Mouse (Mus musculus): ENCODE data around the gene Hnrnpul2. TPM values are rescaled to one million over a fixed set of nuclear protein-coding genes. Genes with fewer than 3 reads are reported as not detected.

The Hnrnpul2 gene
- polyA plus RNA-seq, 1 experiment from 2014 or later, result 5.5 TPM

- H3K4me2 ChIP-seq (ENCODE audit: low read length), result peak overlapping the region; percentile 80
- 0 out of 2 replicates have a peak, but pooled peaks cover 5% of the 10 kb centered on the region for H3K4me1 ChIP-seq (replicated peaks; ENCODE audit: insufficient read depth, low read length)
- H3K4me3 ChIP-seq (replicated peaks; ENCODE audit: low read depth, low read length), result peak overlapping the region; percentile 96
- ATAC-seq (replicated peaks; ENCODE audit: low FRiP score, low read depth) (no peak), DNase-seq (ENCODE audit: low spot score) (no peak)
- H3K9ac ChIP-seq (ENCODE audit: low read depth, low read length), result peak overlapping the region; percentile 96
- H3K36me3 ChIP-seq (ENCODE audit: insufficient read depth, low read length), result peaks cover 31% of the 10 kb centered on the region
- H3K9me3 ChIP-seq (replicated peaks; ENCODE audit: low read length), result no peaks in the 10 kb centered on the region
- no peak for TF ChIP-seq CTCF (IDR thresholded peaks at IDR 0.05; ENCODE audit: low read depth)
- peak overlapping the region; percentile 90 for H3K27ac ChIP-seq
- 63% methylated on average over 10 of the region's 10 CpGs for WGBS
- no peaks in the 10 kb centered on the region for H3K27me3 ChIP-seq (ENCODE audit: insufficient read depth, low read length)
Measured at GRCm38 (mm10) chr19:8872266-8872840, 52.5 kb downstream of the Hnrnpul2 start.

GRCm38 (mm10) chr19:8875031-8875430 lies 55.2 kb downstream of the Hnrnpul2 start:
- WGBS, result 90% methylated on average over 7 of the region's 7 CpGs
- no peaks in the 10 kb centered on the region for H3K9me3 ChIP-seq (replicated peaks; ENCODE audit: low read length)
- no peak overlapping the region for H3K9ac ChIP-seq (ENCODE audit: low read depth, low read length)
- DNase-seq (ENCODE audit: low spot score) (no peak), ATAC-seq (replicated peaks; ENCODE audit: low FRiP score, low read depth) (no peak)
- 0 out of 2 replicates have a peak, but pooled peaks cover 5% of the 10 kb centered on the region for H3K4me1 ChIP-seq (replicated peaks; ENCODE audit: insufficient read depth, low read length)
- H3K36me3 ChIP-seq (ENCODE audit: insufficient read depth, low read length), result peaks cover 31% of the 10 kb centered on the region
- no peaks in the 10 kb centered on the region for H3K27me3 ChIP-seq (ENCODE audit: insufficient read depth, low read length)
- H3K4me3 ChIP-seq (replicated peaks; ENCODE audit: low read depth, low read length), result no peak overlapping the region
- H3K4me2 ChIP-seq (ENCODE audit: low read length), result no peak overlapping the region
- no peak overlapping the region for H3K27ac ChIP-seq
- no peak for TF ChIP-seq CTCF (IDR thresholded peaks at IDR 0.05; ENCODE audit: low read depth)

GRCm38 (mm10) chr19:8880311-8881033 lies 60.7 kb downstream of the Hnrnpul2 start, which contains the start of gene Uqcc3:
Uqcc3 (minus strand) TSS chr19:8880923.
- WGBS, result under 1% methylated on average over 42 of the region's 42 CpGs
- TF ChIP-seq CTCF (IDR thresholded peaks at IDR 0.05; ENCODE audit: low read depth), result no peak
- peak; percentile 96 for ATAC-seq (replicated peaks; ENCODE audit: low FRiP score, low read depth)

GRCm38 (mm10) chr19:8881034-8881392 lies 61.2 kb downstream of the Hnrnpul2 start:
- Histone ChIP-seq H3K27me3 (ENCODE audit: insufficient read depth, low read length) (no peaks in the 10 kb centered on the region), H3K36me3 (ENCODE audit: insufficient read depth, low read length) (peaks cover 10% of the 10 kb centered on the region), H3K9me3 (replicated peaks; ENCODE audit: low read length) (no peaks in the 10 kb centered on the region), H3K4me1 (replicated peaks; ENCODE audit: insufficient read depth, low read length) (no peaks in the 10 kb centered on the region), H3K4me3 (replicated peaks; ENCODE audit: low read depth, low read length) (peak overlapping the region; percentile 81), H3K9ac (ENCODE audit: low read depth, low read length) (peak overlapping the region; percentile 88; the same call in 1 of the 2 replicates), H3K27ac (no peak overlapping the region; the same call in 1 of the 2 replicates), H3K4me2 (ENCODE audit: low read length) (peak overlapping the region; percentile 78)
- WGBS, result 12% methylated on average over 3 of the region's 3 CpGs
- TF ChIP-seq CTCF (IDR thresholded peaks at IDR 0.05; ENCODE audit: low read depth), result no peak
- ATAC-seq (replicated peaks; ENCODE audit: low FRiP score, low read depth) (peak; percentile 23; the same call in 1 of the 2 replicates), DNase-seq (ENCODE audit: low spot score) (no peak)

More at GRCm38 (mm10) chr19:8880311-8881033, 60.7 kb downstream of the Hnrnpul2 start, which contains the start of gene Uqcc3:
- H3K4me2 ChIP-seq (ENCODE audit: low read length), result peak within 1 kb of the TSS; percentile 78
- H3K4me3 ChIP-seq (replicated peaks; ENCODE audit: low read depth, low read length), result peak within 1 kb of the TSS; percentile 81
- H3K9me3 ChIP-seq (replicated peaks; ENCODE audit: low read length), result no peaks in the 10 kb centered on the region
- H3K4me1 ChIP-seq (replicated peaks; ENCODE audit: insufficient read depth, low read length), result no peaks in the 10 kb centered on the region
- H3K9ac ChIP-seq (ENCODE audit: low read depth, low read length), result peak within 1 kb of the TSS; percentile 88
- peak within 1 kb of the TSS; percentile 87 for H3K27ac ChIP-seq
- H3K36me3 ChIP-seq (ENCODE audit: insufficient read depth, low read length), result peaks cover 10% of the 10 kb centered on the region
- peak; percentile 97 for DNase-seq (ENCODE audit: low spot score)
- H3K27me3 ChIP-seq (ENCODE audit: insufficient read depth, low read length), result no peaks in the 10 kb centered on the region

- Histone ChIP-seq H3K9me3 (replicated peaks; ENCODE audit: low read length) (no peaks in the 10 kb centered on the region), H3K4me2 (ENCODE audit: low read length) (no peak within 1 kb of the TSS), H3K4me3 (replicated peaks; ENCODE audit: low read depth, low read length) (no peak within 1 kb of the TSS), H3K9ac (ENCODE audit: low read depth, low read length) (no peak within 1 kb of the TSS), H3K27ac (no peak within 1 kb of the TSS), H3K36me3 (ENCODE audit: insufficient read depth, low read length) (no peaks in the 10 kb centered on the region), H3K27me3 (ENCODE audit: insufficient read depth, low read length) (no peaks in the 10 kb centered on the region), H3K4me1 (replicated peaks; ENCODE audit: insufficient read depth, low read length) (0 out of 2 replicates have a peak, but pooled peaks cover 5% of the 10 kb centered on the region)
- no peak for TF ChIP-seq CTCF (IDR thresholded peaks at IDR 0.05; ENCODE audit: low read depth)
- ATAC-seq (replicated peaks; ENCODE audit: low FRiP score, low read depth), result no peak
- WGBS, result 78% methylated on average over 3 of the region's 3 CpGs
- no peak for DNase-seq (ENCODE audit: low spot score)
Measured at GRCm38 (mm10) chr19:8883616-8884015, 63.8 kb downstream of the Hnrnpul2 start, which contains the start of the genes Lbhd1 and Gm49403. Lbhd1 (plus strand) TSS chr19:8883732. Gm49403 (plus strand) TSS chr19:8883930.

Other genes starting within 250 kb of the Hnrnpul2 start
- 19.2 and 25.5 TPM in 2 replicates for gene Slc22a8, start 228.8 kb upstream of the Hnrnpul2 start, polyA plus RNA-seq (2015; fragmentation: Nextera tagmentation; extraction: Ambion mirVana)
- gene Slc22a6, start 202.0 kb upstream of the Hnrnpul2 start, polyA plus RNA-seq (2015; fragmentation: Nextera tagmentation; extraction: Ambion mirVana), result 73.8 and 93.1 TPM in 2 replicates
- gene Chrm1, start 156.2 kb upstream of the Hnrnpul2 start, polyA plus RNA-seq (2015; fragmentation: Nextera tagmentation; extraction: Ambion mirVana), result 0.17 and 0.18 TPM in 2 replicates
- gene Slc3a2, start 96.6 kb upstream of the Hnrnpul2 start, polyA plus RNA-seq (2015; fragmentation: Nextera tagmentation; extraction: Ambion mirVana), result 151 and 158 TPM in 2 replicates
- 71.3 and 77.7 TPM in 2 replicates for gene Wdr74, start 84.2 kb upstream of the Hnrnpul2 start, polyA plus RNA-seq (2015; fragmentation: Nextera tagmentation; extraction: Ambion mirVana)
- gene 1700092M07Rik, start 79.3 kb upstream of the Hnrnpul2 start, polyA plus RNA-seq (2015; fragmentation: Nextera tagmentation; extraction: Ambion mirVana), result 0.75 and 1.1 TPM in 2 replicates
- gene Stx5a, start 78.6 kb upstream of the Hnrnpul2 start, polyA plus RNA-seq (2015; fragmentation: Nextera tagmentation; extraction: Ambion mirVana), result 105 and 115 TPM in 2 replicates
- gene Nxf1, start 62.9 kb upstream of the Hnrnpul2 start, polyA plus RNA-seq (2015; fragmentation: Nextera tagmentation; extraction: Ambion mirVana), result 114 and 123 TPM in 2 replicates
- 248 and 286 TPM in 2 replicates for gene Tmem223, start 49.0 kb upstream of the Hnrnpul2 start, polyA plus RNA-seq (2015; fragmentation: Nextera tagmentation; extraction: Ambion mirVana)
- 103 and 113 TPM in 2 replicates for gene Tmem179b, start 45.5 kb upstream of the Hnrnpul2 start, polyA plus RNA-seq (2015; fragmentation: Nextera tagmentation; extraction: Ambion mirVana)
- gene Taf6l, start 33.6 kb upstream of the Hnrnpul2 start, polyA plus RNA-seq (2015; fragmentation: Nextera tagmentation; extraction: Ambion mirVana), result 28.4 and 28.6 TPM in 2 replicates
- 185 and 187 TPM in 2 replicates for gene Polr2g, start 21.4 kb upstream of the Hnrnpul2 start, polyA plus RNA-seq (2015; fragmentation: Nextera tagmentation; extraction: Ambion mirVana)
- 3.6 TPM in 2 replicates for gene Zbtb3, start 17.5 kb upstream of the Hnrnpul2 start, polyA plus RNA-seq (2015; fragmentation: Nextera tagmentation; extraction: Ambion mirVana)
- 32.2 and 35.9 TPM in 2 replicates for gene Ttc9c, start 677 bp upstream of the Hnrnpul2 start, polyA plus RNA-seq (2015; fragmentation: Nextera tagmentation; extraction: Ambion mirVana)
- not detected in 2 replicates for gene AC129217.1, start 9.8 kb downstream of the Hnrnpul2 start, polyA plus RNA-seq (2015; fragmentation: Nextera tagmentation; extraction: Ambion mirVana)
- 57.0 and 60.1 TPM in 2 replicates for gene Bscl2, start 17.5 kb downstream of the Hnrnpul2 start, polyA plus RNA-seq (2015; fragmentation: Nextera tagmentation; extraction: Ambion mirVana)
- 1.5 and 1.6 TPM in 2 replicates for gene Gng3, start 19.2 kb downstream of the Hnrnpul2 start, polyA plus RNA-seq (2015; fragmentation: Nextera tagmentation; extraction: Ambion mirVana)
- gene Lrrn4cl, start 30.8 kb downstream of the Hnrnpul2 start, polyA plus RNA-seq (2015; fragmentation: Nextera tagmentation; extraction: Ambion mirVana), result 0.85 and 1.1 TPM in 2 replicates
- 195 and 206 TPM in 2 replicates for gene Ubxn1, start 51.5 kb downstream of the Hnrnpul2 start, polyA plus RNA-seq (2015; fragmentation: Nextera tagmentation; extraction: Ambion mirVana)
- gene Uqcc3, start 60.9 kb downstream of the Hnrnpul2 start, polyA plus RNA-seq (2015; fragmentation: Nextera tagmentation; extraction: Ambion mirVana), result 94.5 and 97.4 TPM in 2 replicates
- gene Lbhd1, start 63.7 kb downstream of the Hnrnpul2 start, polyA plus RNA-seq (2015; fragmentation: Nextera tagmentation; extraction: Ambion mirVana), result 69.8 and 70.8 TPM in 2 replicates
- not detected in 2 replicates for gene Gm49403, start 63.9 kb downstream of the Hnrnpul2 start, polyA plus RNA-seq (2015; fragmentation: Nextera tagmentation; extraction: Ambion mirVana)
- gene 1810009A15Rik, start 68.8 kb downstream of the Hnrnpul2 start, polyA plus RNA-seq (2015; fragmentation: Nextera tagmentation; extraction: Ambion mirVana), result 69.0 and 76.7 TPM in 2 replicates
- gene Gm49416, start 68.9 kb downstream of the Hnrnpul2 start, polyA plus RNA-seq (2015; fragmentation: Nextera tagmentation; extraction: Ambion mirVana), result not detected in 2 replicates
- 27.4 and 29.8 TPM in 2 replicates for gene Ints5, start 73.0 kb downstream of the Hnrnpul2 start, polyA plus RNA-seq (2015; fragmentation: Nextera tagmentation; extraction: Ambion mirVana)
- 74.6 and 80.9 TPM in 2 replicates for gene Ganab, start 78.1 kb downstream of the Hnrnpul2 start, polyA plus RNA-seq (2015; fragmentation: Nextera tagmentation; extraction: Ambion mirVana)
- 44.0 and 45.1 TPM in 2 replicates for gene B3gat3, start 100.4 kb downstream of the Hnrnpul2 start, polyA plus RNA-seq (2015; fragmentation: Nextera tagmentation; extraction: Ambion mirVana)
- gene Rom1, start 109.3 kb downstream of the Hnrnpul2 start, polyA plus RNA-seq (2015; fragmentation: Nextera tagmentation; extraction: Ambion mirVana), result 5.7 and 6.0 TPM in 2 replicates
- gene Eml3, start 109.5 kb downstream of the Hnrnpul2 start, polyA plus RNA-seq (2015; fragmentation: Nextera tagmentation; extraction: Ambion mirVana), result 25.5 and 26.2 TPM in 2 replicates
- gene Mta2, start 121.9 kb downstream of the Hnrnpul2 start, polyA plus RNA-seq (2015; fragmentation: Nextera tagmentation; extraction: Ambion mirVana), result 103 and 116 TPM in 2 replicates
- 19.9 and 22.3 TPM in 2 replicates for gene Tut1, start 133.8 kb downstream of the Hnrnpul2 start, polyA plus RNA-seq (2015; fragmentation: Nextera tagmentation; extraction: Ambion mirVana)
- 328 and 354 TPM in 2 replicates for gene Eef1g, start 147.0 kb downstream of the Hnrnpul2 start, polyA plus RNA-seq (2015; fragmentation: Nextera tagmentation; extraction: Ambion mirVana)
- gene Ahnak, start 169.3 kb downstream of the Hnrnpul2 start, polyA plus RNA-seq (2015; fragmentation: Nextera tagmentation; extraction: Ambion mirVana), result 22.5 and 27.5 TPM in 2 replicates